Mouse (Mus musculus) neural tube, embryonic 12.5 days (tissue): ENCODE data around the gene Msrb3. TPM values are rescaled to one million over a fixed set of nuclear protein-coding genes. Genes with fewer than 3 reads are reported as not detected.

Experiments
- ATAC-seq: fragments of 200-750 bp; cut with Nextera tagmentation; 2 replicates; pipeline ENCODE4 v1.8.0; 2017; ENCODE audit warnings: low read depth, mild to moderate bottlenecking, moderate TSS enrichment, moderate library complexity; ENCODE audit not compliant: low FRiP score
- H3K27ac ChIP-seq: fragments of 300-500 bp; sonication (generic); 2 replicates; pipeline ENCODE4 v1.5.1; 2016
- H3K27me3 ChIP-seq: fragments of 300-500 bp; sonication (generic); replicated peaks from 2 replicates; pipeline ENCODE4 v1.6.1; 2016; ENCODE audit warnings: mild to moderate bottlenecking
- H3K36me3 ChIP-seq: fragments of 300-500 bp; sonication (generic); 2 replicates; pipeline ENCODE4 v1.6.1; 2016; ENCODE audit warnings: mild to moderate bottlenecking
- H3K4me1 ChIP-seq: fragments of 300-500 bp; sonication (generic); 2 replicates; pipeline ENCODE4 v1.6.1; 2016
- H3K4me2 ChIP-seq: fragments of 300-500 bp; sonication (generic); replicated peaks from 2 replicates; pipeline ENCODE4 v1.6.1; 2016; ENCODE audit warnings: mild to moderate bottlenecking
- H3K4me3 ChIP-seq: fragments of 300-500 bp; sonication (generic); 2 replicates; pipeline ENCODE4 v1.5.1; 2016
- H3K9ac ChIP-seq: fragments of 300-500 bp; sonication (generic); 2 replicates; pipeline ENCODE4 v1.6.1; 2016; ENCODE audit warnings: mild to moderate bottlenecking
- H3K9me3 ChIP-seq: fragments of 300-500 bp; sonication (generic); 2 replicates; pipeline ENCODE4 v1.6.1; 2016; ENCODE audit warnings: mild to moderate bottlenecking
- WGBS: fragments of 180-500 bp; shearing (Covaris S2); methylation state at CpG from one replicate; pipeline ENCODE4 v1.1.7; 2016; 5-methylcytosine and 5-hydroxymethylcytosine counted together
- polyA plus RNA-seq: library from polyadenylated mRNA; unstranded; fragments of >200 nt; fragmentation: Nextera tagmentation; extraction: Ambion mirVana; gene quantifications from 2 replicates; pipeline ENCODE4 v1.2.1, GENCODE M21; 2016

Gene Msrb3
- polyA plus RNA-seq, 1 experiment from 2014 or later: 3.5 TPM

GRCm38 (mm10) chr10:120874261-120874660, 24.6 kb downstream of the Msrb3 start:
- H3K27me3 ChIP-seq: no peaks in the 10 kb centered on the region
- H3K4me3 ChIP-seq: no peak overlapping the region
- no peak for ATAC-seq
- no peak overlapping the region for H3K9ac ChIP-seq
- H3K9me3 ChIP-seq: no peaks in the 10 kb centered on the region
- H3K4me2 ChIP-seq: no peak overlapping the region
- peaks cover 12% of the 10 kb centered on the region for H3K4me1 ChIP-seq
- H3K36me3 ChIP-seq: no peaks in the 10 kb centered on the region
- H3K27ac ChIP-seq: no peak overlapping the region
- WGBS: 73% methylated on average over 12 of the region's 12 CpGs

- ATAC-seq: no peak
- no peaks in the 10 kb centered on the region for H3K27me3 ChIP-seq
- H3K4me1 ChIP-seq: peaks cover 12% of the 10 kb centered on the region
- no peak overlapping the region for H3K27ac ChIP-seq
- WGBS: 71% methylated on average over 8 of the region's 8 CpGs
- H3K4me2 ChIP-seq: no peak overlapping the region
- H3K9ac ChIP-seq: no peak overlapping the region
- no peaks in the 10 kb centered on the region for H3K36me3 ChIP-seq
- no peaks in the 10 kb centered on the region for H3K9me3 ChIP-seq
- H3K4me3 ChIP-seq: no peak overlapping the region
Measured at GRCm38 (mm10) chr10:120873646-120874201, 25.2 kb downstream of the Msrb3 start.

- H3K4me3 ChIP-seq: no peak overlapping the region
- H3K27me3 ChIP-seq: no peaks in the 10 kb centered on the region
- H3K36me3 ChIP-seq: no peaks in the 10 kb centered on the region
- peak overlapping the region; percentile 45 for H3K4me2 ChIP-seq
- peak; percentile 76 for ATAC-seq
- H3K4me1 ChIP-seq: peaks cover 12% of the 10 kb centered on the region
- 8% methylated on average over 13 of the region's 13 CpGs for WGBS
- no peaks in the 10 kb centered on the region for H3K9me3 ChIP-seq
- no peak overlapping the region for H3K27ac ChIP-seq
- H3K9ac ChIP-seq: no peak overlapping the region
Measured at GRCm38 (mm10) chr10:120872483-120872862, 26.4 kb downstream of the Msrb3 start.

GRCm38 (mm10) chr10:120871630-120872482, 27.0 kb downstream of the Msrb3 start:
- H3K36me3 ChIP-seq: no peaks in the 10 kb centered on the region
- 53% methylated on average over 22 of the region's 22 CpGs for WGBS
- peak; percentile 51 for ATAC-seq
- H3K4me1 ChIP-seq: peaks cover 12% of the 10 kb centered on the region
- no peaks in the 10 kb centered on the region for H3K27me3 ChIP-seq
- no peak overlapping the region for H3K9ac ChIP-seq
- peak overlapping the region; percentile 45 for H3K4me2 ChIP-seq
- H3K27ac ChIP-seq: no peak overlapping the region
- no peak overlapping the region for H3K4me3 ChIP-seq
- no peaks in the 10 kb centered on the region for H3K9me3 ChIP-seq

- H3K27ac ChIP-seq: no peak overlapping the region
- no peak for ATAC-seq
- H3K9me3 ChIP-seq: no peaks in the 10 kb centered on the region
- peaks cover 12% of the 10 kb centered on the region for H3K4me1 ChIP-seq
- no peaks in the 10 kb centered on the region for H3K27me3 ChIP-seq
- H3K36me3 ChIP-seq: no peaks in the 10 kb centered on the region
- H3K4me2 ChIP-seq: no peak overlapping the region
- 72% methylated on average over 14 of the region's 14 CpGs for WGBS
- no peak overlapping the region for H3K9ac ChIP-seq
- H3K4me3 ChIP-seq: no peak overlapping the region
Measured at GRCm38 (mm10) chr10:120871096-120871495, 27.8 kb downstream of the Msrb3 start.

GRCm38 (mm10) chr10:120869241-120869775, 29.6 kb downstream of the Msrb3 start:
- no peaks in the 10 kb centered on the region for H3K36me3 ChIP-seq
- no peak overlapping the region for H3K9ac ChIP-seq
- WGBS: 91% methylated on average over 22 of the region's 22 CpGs
- no peaks in the 10 kb centered on the region for H3K9me3 ChIP-seq
- ATAC-seq: no peak
- no peaks in the 10 kb centered on the region for H3K27me3 ChIP-seq
- H3K27ac ChIP-seq: no peak overlapping the region
- H3K4me2 ChIP-seq: no peak overlapping the region
- H3K4me3 ChIP-seq: no peak overlapping the region
- H3K4me1 ChIP-seq: peaks cover 12% of the 10 kb centered on the region

GRCm38 (mm10) chr10:120864446-120864845, 34.5 kb downstream of the Msrb3 start:
- 31% methylated on average over 9 of the region's 9 CpGs for WGBS
- Histone ChIP-seq H3K4me3 (no peak overlapping the region), H3K27me3 (no peaks in the 10 kb centered on the region), H3K4me2 (no peak overlapping the region), H3K9me3 (no peaks in the 10 kb centered on the region), H3K36me3 (no peaks in the 10 kb centered on the region), H3K9ac (no peak overlapping the region), H3K4me1 (no peaks in the 10 kb centered on the region), H3K27ac (no peak overlapping the region)
- no peak for ATAC-seq

- Histone ChIP-seq H3K36me3 (no peaks in the 10 kb centered on the region), H3K4me3 (no peak overlapping the region), H3K4me1 (no peaks in the 10 kb centered on the region), H3K9ac (no peak overlapping the region), H3K4me2 (no peak overlapping the region), H3K27ac (no peak overlapping the region), H3K9me3 (no peaks in the 10 kb centered on the region), H3K27me3 (no peaks in the 10 kb centered on the region)
- no peak for ATAC-seq
- WGBS: 94% methylated on average over 12 of the region's 12 CpGs
Measured at GRCm38 (mm10) chr10:120861674-120862073, 37.2 kb downstream of the Msrb3 start.

GRCm38 (mm10) chr10:120861194-120861593, 37.7 kb downstream of the Msrb3 start:
- Histone ChIP-seq H3K4me2 (no peak overlapping the region), H3K9me3 (no peaks in the 10 kb centered on the region), H3K27me3 (no peaks in the 10 kb centered on the region), H3K4me1 (no peaks in the 10 kb centered on the region), H3K27ac (no peak overlapping the region), H3K9ac (no peak overlapping the region), H3K4me3 (no peak overlapping the region), H3K36me3 (no peaks in the 10 kb centered on the region)
- ATAC-seq: no peak
- WGBS: 84% methylated on average over 3 of the region's 3 CpGs

- Histone ChIP-seq H3K9me3 (no peaks in the 10 kb centered on the region), H3K4me3 (no peak overlapping the region), H3K4me2 (peak overlapping the region; percentile 44), H3K36me3 (no peaks in the 10 kb centered on the region), H3K9ac (no peak overlapping the region), H3K4me1 (peaks cover 5% of the 10 kb centered on the region; the same call in 1 of the 2 replicates), H3K27ac (no peak overlapping the region), H3K27me3 (no peaks in the 10 kb centered on the region)
- ATAC-seq: no peak
- 46% methylated on average over 13 of the region's 13 CpGs for WGBS
Measured at GRCm38 (mm10) chr10:120857531-120858001, 41.3 kb downstream of the Msrb3 start.

GRCm38 (mm10) chr10:120854329-120854728, 44.6 kb downstream of the Msrb3 start:
- ATAC-seq: no peak
- peaks cover 8% of the 10 kb centered on the region for H3K4me1 ChIP-seq
- no peaks in the 10 kb centered on the region for H3K27me3 ChIP-seq
- no peak overlapping the region for H3K27ac ChIP-seq
- H3K9me3 ChIP-seq: no peaks in the 10 kb centered on the region
- peak overlapping the region; percentile 22; the same call in 1 of the 2 replicates for H3K4me2 ChIP-seq
- no peak overlapping the region for H3K9ac ChIP-seq
- 19% methylated on average over 10 of the region's 10 CpGs for WGBS
- no peak overlapping the region for H3K4me3 ChIP-seq
- H3K36me3 ChIP-seq: no peaks in the 10 kb centered on the region

GRCm38 (mm10) chr10:120853816-120854215, 45.1 kb downstream of the Msrb3 start:
- Histone ChIP-seq H3K9me3 (no peaks in the 10 kb centered on the region), H3K4me3 (no peak overlapping the region), H3K36me3 (no peaks in the 10 kb centered on the region), H3K27me3 (no peaks in the 10 kb centered on the region), H3K9ac (no peak overlapping the region), H3K27ac (no peak overlapping the region), H3K4me1 (peaks cover 8% of the 10 kb centered on the region), H3K4me2 (no peak overlapping the region)
- ATAC-seq: no peak
- WGBS: 52% methylated on average over 9 of the region's 9 CpGs
